Mouse (Mus musculus): ENCODE measurements around the gene Kyat1.
A peak's percentile ranks its signal among the peaks of the same experiment; 100 is the strongest.
"Not testable (repeated sequence)": the region's sequence is repeated elsewhere in the genome, so short reads cannot be mapped to it uniquely, and the experiment has no call there.

Kyat1 gene

GRCm38 (mm10) chr2:30173541-30174240, 32.0 kb downstream of the Kyat1 start:
- no peak for DNase-seq (ENCODE audit: low spot score)

GRCm38 (mm10) chr2:30171997-30172382, 33.7 kb downstream of the Kyat1 start:
- DNase-seq (ENCODE audit: low spot score), result peak; percentile 13

- DNase-seq (ENCODE audit: low spot score), result peak; percentile 64
These were observed 34.2 kb downstream of the Kyat1 start, which contains the start of gene Endog for GRCm38 (mm10) chr2:30171371-30171996. Gene Endog (plus strand): TSS chr2:30171493.

- DNase-seq (ENCODE audit: low spot score), result peak; percentile 24
These were observed 39.0 kb downstream of the Kyat1 start for GRCm38 (mm10) chr2:30166677-30167076.

- no peak for DNase-seq (ENCODE audit: low spot score)
These were observed 41.2 kb downstream of the Kyat1 start for GRCm38 (mm10) chr2:30164340-30164932.

GRCm38 (mm10) chr2:30161809-30162208, 43.8 kb downstream of the Kyat1 start:
- peak; percentile 62 for DNase-seq (ENCODE audit: low spot score)

GRCm38 (mm10) chr2:30159871-30160270, 45.8 kb downstream of the Kyat1 start:
- not testable (repeated sequence) for DNase-seq (ENCODE audit: low spot score)

- DNase-seq (ENCODE audit: low spot score), result no peak
These were observed 53.0 kb downstream of the Kyat1 start for GRCm38 (mm10) chr2:30152616-30153015.

GRCm38 (mm10) chr2:30151840-30152239, 53.8 kb downstream of the Kyat1 start:
- DNase-seq (ENCODE audit: low spot score), result no peak

- no peak for DNase-seq (ENCODE audit: low spot score)
These were observed 58.2 kb downstream of the Kyat1 start for GRCm38 (mm10) chr2:30147466-30147865.

GRCm38 (mm10) chr2:30144436-30144835, 61.2 kb downstream of the Kyat1 start:
- DNase-seq (ENCODE audit: low spot score), result no peak

- not testable (repeated sequence) for DNase-seq (ENCODE audit: low spot score)
These were observed 65.6 kb downstream of the Kyat1 start for GRCm38 (mm10) chr2:30140021-30140420.

GRCm38 (mm10) chr2:30136458-30136857, 69.2 kb downstream of the Kyat1 start:
- DNase-seq (ENCODE audit: low spot score), result no peak
